Mouse (Mus musculus) CD8-positive naive resting alpha-beta T cell, adult 2 months (primary cell): Measurements from ENCODE around the gene 1520401A03Rik.
A peak's percentile ranks its signal among the peaks of the same experiment; 100 is the strongest.

Source experiments
- DNase-seq, 2 experiments: peaks; one replicate each; pipeline ENCODE4 v3.0.0; 2022; ENCODE audit warnings: low read depth in 2 of 2, low spot score in 2 of 2

Gene 1520401A03Rik

DNA sequence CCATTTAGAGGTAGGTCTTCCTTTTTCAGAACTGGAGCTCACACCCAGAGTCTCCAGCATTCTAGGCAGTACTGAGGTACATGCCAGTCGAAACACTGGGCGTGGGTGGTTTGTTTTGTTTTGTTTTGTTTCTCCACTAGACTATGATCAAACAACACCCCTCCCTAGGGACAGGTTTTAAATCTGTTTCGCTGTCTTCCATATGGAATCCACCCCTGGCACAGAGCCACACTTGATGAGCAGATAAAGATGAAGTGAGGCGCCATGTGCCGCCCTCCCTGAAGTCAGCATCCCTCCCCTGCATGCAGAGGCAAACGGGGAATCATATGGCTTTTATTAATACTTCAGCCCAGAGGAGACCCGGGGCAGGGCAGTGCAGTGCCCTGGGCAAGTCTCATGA lies 17.8 kb downstream of the 1520401A03Rik start:
- DNase-seq = no peak

DNA sequence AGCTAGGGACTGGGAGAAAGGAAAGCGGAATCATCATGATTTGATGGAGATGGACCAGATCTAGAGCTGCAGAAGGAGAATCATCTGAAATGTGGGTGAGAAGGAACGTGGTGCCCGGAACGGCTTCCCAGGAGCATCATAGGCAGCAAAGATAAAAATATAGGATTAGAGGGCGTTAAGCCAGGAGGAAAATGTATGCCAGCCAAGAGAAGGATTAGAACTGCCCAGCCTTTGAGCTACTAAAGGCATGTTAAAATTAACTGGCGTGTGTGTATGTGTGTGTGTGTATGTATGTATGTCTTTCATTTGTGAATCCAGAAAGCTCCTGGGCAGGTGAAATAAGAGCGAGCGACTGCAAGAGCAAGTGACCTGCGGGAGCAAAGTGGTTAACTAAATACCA lies 19.3 kb downstream of the 1520401A03Rik start:
- no peak for DNase-seq

DNA sequence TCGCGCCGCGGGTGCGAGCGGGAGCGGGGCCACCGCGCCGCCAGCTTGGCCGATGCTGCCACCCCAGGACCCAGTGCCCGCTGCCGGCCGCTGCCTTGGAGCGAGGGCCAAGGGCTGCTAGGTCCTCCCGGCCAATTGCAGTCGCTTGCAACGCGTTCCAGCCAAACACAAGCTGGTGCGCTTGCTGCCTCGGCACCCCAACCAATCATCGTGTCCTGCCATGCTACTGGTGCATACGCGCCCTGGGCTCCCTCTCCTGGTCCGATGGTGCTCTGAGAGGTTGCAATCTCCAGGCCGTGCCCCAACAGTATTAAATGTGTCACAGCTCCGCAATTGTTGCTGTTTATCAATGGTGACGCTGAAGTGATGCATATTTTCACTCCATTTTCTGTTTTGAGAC lies 22.5 kb downstream of the 1520401A03Rik start:
- DNase-seq = peak; percentile 71 to 80

DNA sequence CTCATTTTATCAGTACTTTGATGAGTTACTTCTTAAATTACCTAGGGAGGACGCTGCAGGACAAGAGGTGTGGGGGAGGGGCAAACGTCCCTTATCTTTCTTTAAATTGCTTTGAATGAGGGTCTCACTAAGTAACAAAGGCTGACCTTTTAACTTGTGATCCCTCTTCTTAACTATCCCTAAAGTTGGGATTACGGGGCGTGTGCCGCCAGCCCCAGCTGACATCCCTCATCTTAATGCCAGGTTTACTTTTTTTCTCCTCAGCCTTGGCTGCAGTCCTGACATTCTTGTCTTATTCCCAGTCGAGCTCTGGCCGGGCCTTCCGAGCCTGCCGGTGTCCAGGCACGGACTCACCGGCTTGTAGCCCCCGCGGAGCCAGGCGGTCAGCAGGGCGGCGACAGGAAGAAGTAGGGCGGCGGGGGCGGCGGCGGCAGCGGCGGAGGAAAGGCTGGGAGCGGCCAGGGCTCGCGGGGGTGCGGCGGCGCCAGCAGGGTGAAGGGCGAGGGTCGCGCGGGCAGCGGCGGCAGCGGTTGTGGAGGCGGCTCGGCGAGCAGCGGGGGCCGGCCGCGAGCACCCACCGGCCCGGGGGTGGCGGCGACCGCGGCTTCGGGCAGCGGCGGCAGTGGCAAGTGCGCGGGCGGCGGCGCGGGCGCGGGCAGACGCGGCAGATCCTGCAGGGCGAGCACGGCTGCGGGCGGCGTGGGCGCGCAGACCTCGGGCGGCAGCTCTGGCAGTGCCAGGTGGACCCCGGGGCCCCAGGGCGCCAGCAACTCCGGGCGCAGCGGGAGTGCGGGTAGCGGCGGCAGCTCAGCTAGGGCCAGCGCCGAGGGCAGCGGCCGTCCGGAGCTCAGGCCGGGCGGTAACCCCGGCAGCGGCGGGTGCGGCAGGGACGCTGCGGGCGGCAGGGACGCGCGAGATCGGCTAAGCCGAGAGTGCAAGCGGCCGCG lies 23.2 kb downstream of the 1520401A03Rik start:
- DNase-seq = no peak

DNA sequence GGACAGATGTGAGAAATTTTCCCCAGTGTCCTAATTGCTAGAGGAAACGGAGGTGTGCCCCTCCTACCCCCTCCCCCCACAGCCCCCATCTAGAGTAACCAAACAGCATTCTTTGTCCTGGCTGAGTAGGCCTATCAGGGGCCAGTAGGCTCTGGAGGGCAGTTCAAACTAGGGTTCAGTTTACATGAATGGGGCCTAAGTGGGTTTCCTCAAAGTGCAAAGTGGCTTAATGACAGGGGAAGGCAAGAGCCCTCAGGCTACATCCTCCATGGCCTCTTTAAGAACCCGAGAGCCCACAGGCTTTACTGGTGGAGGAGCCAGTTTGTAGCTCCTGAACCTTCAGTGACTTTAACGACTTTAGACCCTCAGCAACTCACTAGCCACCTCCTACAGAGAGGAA lies 26.8 kb downstream of the 1520401A03Rik start:
- no peak for DNase-seq

DNA sequence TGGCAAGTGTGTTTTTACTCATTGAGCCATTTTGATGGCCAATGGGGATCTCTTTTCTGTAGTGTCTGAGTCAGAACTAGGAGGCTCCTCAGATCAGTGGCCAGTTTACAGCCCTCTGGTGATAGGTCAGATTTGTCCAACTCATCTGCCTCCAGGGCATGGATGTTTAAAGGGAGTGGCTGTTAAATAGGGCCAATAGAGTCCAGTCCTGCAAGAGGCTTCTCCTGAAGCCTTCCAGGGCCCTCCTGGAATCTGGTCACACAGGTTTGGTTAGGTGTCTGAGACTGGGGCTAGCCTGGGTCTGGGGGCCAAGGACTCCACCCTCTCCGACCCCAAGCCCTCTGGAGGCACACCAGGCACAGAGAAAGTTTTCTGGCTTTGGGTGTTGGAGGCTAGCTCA lies 28.1 kb downstream of the 1520401A03Rik start:
- DNase-seq = no peak

DNA sequence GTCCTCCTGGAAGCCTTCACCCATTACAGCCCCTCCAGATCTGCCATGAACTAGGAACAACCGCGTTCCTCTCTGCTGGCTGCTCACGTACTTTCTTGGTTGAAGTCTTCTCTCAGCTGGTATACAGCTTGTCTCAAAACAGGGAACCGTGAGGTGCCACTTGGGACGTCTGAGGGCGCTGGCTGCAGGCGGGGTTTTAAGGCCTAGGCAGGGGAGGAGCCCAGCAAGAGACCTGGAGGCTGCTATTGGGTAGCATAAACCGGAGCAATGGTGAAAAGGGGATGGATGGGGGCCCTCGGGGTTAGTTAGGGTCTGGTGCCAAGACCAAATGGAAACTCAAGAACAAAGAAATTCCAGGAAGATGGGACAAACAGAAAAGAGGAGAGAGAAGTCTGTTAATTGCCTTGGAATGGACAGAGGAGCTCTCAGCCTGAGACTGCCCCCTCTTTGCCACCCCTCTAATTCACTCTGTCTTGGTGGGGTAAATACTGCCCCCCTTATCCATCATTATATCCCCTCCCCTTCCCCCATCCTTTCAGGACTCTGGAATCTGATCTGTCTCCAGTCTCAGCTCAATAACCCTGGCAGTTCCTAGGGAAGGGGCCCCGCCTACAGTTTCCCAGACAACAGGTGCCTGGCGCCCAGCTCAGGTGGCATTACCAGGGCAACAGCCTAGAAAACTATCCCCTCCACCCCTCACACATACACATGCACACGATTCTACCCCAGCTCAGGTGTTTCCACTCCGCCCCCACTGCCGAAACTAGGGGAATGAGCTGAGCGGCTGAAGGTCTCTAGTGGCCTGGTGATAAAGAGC lies 38.5 kb downstream of the 1520401A03Rik start, which contains the start of gene Cldn9:
Gene Cldn9, minus strand, starts transcription at position 171 of the 817 bp plus-strand sequence.
- DNase-seq = no peak

DNA sequence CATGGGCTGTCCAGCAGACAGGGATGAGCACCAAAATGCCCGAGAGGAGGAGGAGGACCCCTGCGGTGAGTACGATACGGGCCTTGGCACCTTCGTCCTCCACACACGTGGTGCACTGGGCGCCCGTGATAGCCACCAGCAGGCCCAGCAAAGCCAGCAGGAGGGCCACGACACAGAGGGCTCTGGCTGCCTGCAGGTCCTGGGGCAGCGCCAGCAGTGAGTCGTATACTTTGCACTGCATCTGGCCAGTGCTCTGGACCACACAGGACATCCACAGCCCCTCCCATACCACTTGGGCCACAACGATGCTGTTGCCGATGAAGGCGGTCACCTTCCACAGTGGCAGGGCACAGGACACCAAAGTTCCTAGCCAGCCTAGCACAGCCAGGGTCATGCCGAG lies 39.4 kb downstream of the 1520401A03Rik start:
- DNase-seq = no peak

DNA sequence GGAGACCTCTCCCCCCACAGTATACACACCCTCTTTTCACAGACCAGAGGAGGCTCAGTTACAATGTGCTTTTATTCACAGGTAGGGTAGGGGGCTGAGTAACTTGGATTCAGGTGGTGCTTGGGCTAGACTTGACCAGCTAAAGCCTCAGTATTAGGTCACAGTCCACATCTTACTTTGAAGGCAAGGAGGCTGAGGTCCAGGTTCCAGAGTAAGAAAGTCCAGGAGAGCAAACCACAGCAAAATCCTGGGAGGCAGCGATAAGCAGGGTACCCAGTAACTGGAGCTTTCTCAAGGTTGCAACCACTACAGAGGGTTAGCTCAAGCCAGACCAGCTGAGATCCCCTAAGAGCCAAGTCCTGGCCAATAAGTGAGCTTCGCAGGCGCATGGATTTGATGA lies 40.1 kb downstream of the 1520401A03Rik start:
- DNase-seq = no peak

DNA sequence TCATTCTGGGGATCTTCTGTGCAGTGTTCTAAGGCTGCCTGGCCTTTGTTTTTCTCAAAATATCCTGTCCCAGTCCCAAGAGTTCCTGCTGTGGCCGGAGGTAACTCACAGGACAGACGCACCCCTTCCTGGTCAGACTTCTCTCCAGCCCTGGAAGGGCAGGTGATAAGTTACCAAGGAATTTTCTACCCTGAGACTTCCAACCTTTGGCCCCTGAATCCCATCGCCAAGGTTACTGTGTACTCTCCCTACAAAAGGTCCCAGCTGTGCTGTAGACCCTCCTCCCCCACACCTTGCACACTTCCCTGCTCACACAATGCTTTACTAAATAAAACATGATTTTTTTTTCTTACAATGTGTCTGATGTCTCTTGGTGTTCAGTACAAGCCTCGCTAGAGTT lies 40.5 kb downstream of the 1520401A03Rik start:
- DNase-seq = no peak

DNA sequence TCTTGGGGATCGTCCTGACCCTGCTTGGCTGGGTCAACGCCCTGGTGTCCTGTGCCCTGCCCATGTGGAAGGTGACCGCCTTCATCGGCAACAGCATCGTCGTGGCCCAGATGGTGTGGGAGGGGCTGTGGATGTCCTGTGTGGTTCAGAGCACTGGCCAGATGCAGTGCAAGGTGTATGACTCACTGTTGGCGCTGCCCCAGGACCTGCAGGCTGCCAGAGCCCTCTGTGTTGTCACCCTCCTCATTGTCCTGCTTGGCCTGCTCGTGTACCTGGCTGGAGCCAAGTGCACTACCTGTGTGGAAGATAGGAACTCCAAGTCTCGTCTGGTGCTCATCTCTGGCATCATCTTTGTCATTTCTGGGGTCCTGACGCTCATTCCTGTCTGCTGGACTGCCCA lies 41.5 kb downstream of the 1520401A03Rik start:
- DNase-seq = no peak

DNA sequence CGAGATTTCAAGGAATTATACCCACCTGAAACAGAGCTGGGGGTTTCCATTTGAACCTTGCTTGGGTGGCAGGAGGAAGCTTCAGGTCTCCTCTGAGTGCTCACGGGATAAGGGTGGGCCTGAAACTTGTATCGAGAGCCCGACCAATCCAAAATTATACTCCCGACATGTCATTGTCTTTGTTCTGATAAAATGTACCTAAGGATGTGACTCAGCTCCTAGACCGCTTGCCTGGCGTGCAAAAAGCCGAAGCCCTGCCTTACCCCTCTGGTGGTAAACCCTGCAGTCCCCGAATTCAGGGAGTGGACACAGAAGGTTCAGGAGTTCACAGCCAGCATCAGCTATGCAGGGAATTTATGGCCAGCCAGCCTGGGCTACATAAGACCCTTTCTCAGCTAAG lies 42.2 kb downstream of the 1520401A03Rik start:
- DNase-seq = no peak

DNA sequence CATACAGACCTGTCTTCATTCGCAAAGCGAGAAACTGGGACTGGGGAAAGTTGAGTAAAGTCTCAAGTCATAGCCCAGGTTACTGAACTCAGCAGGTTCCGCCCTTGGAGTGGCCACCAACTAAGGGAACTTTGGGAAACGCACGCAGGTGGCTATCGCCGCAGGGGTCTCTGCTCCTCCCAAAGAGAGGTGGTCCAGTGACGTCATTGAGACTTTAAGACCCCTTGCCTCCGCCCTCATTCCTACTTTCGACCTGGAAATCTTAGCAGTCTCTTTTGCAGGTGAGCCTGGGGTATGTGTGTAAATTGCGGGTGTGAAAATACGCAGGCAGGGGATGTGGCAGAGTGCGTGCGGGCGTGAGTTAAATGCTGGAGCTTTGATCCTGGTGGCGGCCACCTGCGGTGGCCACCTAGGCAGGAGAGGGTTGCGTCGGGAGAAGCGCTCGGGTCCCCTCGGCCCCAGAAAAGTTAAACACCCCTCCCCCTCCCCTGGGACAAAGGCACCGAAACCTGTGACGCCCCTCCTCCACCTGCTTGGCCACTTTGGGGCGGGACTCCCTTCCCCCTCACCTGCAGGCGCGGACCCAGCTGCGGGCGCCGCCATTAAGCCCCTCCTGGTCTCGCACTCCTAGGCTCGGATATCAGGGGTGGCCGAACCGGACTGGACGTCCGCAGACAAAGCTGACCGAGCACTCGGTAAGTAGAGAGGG lies 43.3 kb downstream of the 1520401A03Rik start, which contains the start of gene Cldn6:
Gene Cldn6, plus strand, starts transcription at position 123 of the 709 bp plus-strand sequence.
- no peak for DNase-seq

DNA sequence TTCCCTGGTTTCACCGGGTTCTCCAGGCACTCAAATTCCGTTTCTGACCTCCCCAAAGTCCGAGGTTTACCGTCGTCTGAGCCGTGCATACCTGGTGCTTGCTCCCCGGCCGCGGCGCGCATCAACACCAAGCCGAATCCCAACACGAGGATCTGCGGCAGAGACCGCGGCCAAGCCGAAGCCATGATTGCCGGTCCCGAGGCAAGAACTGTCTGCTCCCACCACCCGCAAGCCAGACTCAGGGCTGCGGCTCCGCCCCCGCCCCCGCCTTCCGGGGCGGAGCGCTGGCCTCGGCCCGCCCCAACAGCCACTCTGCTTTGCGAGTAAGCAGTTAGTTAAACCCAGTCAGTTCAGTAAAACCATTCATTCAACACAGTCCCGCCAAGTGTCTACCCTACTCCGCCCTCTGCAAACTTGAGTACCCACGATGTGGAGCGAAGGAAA lies 45.3 kb downstream of the 1520401A03Rik start, which contains the start of gene Tnfrsf12a:
Gene Tnfrsf12a, minus strand, starts transcription at position 233 of the 444 bp plus-strand sequence.
- DNase-seq = peak; percentile 81 to 86

DNA sequence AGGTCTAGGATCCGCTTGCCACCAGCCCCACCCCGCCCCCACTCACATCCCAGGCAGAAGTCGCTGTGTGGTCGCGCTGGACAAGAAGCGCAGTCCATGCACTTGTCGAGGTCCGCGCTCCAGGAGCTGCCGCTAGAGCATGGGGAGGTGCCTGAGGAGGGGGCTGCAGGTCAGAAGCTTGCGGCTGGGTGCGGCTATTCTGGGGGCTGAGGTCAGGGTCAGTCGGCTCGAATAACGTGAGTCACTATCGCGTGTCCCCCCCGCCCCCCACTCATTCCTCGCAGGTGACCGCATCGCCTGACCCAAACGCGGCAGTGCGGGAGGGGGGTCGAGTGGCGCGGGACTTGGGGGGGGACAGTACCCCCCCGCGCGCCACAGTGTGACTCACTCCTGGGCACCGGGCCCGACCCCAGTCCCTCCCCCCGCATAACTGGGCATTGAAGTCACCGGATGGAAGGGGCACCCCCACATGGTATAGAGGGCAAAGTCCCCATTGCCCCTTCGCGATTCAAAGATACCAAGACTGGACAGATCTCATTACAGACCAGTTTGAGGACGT lies 46.0 kb downstream of the 1520401A03Rik start:
- peak in 1 of 2 experiments; percentile 26 for DNase-seq

DNA sequence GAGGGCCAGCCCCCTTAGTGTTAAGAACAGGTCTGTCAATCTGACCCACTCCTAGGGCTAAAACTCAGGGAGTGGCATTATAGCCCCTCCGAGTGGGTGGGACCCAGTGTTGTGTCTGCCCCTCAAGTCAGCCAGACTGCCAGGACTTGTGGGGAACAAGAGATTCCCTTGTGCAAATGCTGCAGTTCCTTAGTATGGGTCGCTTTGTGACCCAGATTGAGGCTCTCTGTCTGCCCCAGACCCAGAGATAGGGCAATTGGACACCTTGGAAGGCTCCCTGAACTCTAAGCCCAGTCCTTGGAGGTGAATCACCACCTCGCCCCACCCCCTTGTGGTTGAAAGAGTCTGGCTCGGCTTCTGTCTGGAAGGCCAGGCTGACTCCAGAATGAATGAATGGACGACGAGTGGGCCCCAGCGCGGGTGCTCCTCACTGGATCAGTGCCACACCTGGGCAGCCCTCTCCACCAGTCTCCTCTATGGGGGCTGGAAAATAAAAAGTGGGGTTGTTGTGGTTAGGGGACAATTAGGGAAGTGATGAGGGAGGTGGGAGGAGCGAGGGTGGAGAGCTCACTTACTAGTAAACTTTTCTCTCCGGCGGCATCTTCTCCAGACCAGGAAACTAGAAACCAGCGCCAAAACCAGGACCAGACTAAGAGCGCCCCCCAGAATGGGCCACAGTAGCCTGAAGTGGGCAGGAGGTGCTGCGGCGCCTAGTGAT lies 46.9 kb downstream of the 1520401A03Rik start:
- no peak for DNase-seq

DNA sequence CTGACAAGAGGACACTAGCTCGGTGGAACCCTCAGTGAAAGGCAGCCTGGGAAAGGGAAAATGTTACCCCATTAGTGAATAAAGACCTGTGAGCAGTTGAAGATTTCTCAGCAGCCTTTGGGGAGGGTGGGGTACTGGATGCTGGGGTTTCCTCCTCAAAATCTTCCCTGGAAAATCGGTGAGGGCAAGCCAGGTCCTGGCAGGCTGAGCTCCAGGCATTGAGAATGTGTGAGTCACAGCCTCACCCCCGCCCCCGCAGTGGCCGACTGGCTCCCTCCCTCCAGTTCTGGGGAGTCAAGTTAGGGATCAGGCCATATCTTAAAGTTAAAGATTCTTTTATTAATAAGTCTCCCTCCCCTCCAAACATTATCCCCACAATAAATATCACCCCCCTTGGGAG lies 47.5 kb downstream of the 1520401A03Rik start:
- no peak for DNase-seq

DNA sequence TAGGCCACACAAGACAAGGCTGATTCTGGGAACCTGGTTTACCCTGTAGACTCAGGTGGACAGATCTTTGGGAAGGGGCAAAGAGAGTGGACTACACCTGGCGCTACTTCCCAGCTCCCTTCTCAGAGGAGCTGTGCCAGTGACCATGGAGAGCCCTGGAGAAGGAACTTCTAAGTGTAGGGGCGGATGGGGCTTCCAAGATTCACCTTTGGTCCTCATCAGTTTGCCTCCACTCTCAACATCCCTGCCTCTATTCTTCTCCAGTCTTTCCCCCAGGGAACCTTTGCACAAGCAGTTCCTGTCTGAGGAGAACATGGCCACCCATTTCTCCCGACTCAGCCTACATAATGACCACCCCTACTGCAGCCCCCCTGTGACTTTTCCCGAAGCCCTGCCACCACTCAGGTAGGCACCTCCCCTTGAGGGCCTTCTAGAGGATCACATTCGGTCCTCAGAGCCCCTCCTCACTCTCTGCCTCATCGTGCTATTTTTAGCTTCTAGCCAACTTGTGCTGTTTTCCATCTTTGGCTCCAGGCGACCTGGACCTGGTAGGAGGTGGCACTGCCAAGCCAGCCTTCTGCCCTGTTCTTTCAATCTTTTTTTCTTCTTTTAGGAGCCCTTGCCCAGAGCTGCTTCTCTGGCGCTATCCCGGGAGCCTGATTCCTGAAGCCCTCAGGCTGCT lies 48.2 kb downstream of the 1520401A03Rik start:
- DNase-seq = no peak

DNA sequence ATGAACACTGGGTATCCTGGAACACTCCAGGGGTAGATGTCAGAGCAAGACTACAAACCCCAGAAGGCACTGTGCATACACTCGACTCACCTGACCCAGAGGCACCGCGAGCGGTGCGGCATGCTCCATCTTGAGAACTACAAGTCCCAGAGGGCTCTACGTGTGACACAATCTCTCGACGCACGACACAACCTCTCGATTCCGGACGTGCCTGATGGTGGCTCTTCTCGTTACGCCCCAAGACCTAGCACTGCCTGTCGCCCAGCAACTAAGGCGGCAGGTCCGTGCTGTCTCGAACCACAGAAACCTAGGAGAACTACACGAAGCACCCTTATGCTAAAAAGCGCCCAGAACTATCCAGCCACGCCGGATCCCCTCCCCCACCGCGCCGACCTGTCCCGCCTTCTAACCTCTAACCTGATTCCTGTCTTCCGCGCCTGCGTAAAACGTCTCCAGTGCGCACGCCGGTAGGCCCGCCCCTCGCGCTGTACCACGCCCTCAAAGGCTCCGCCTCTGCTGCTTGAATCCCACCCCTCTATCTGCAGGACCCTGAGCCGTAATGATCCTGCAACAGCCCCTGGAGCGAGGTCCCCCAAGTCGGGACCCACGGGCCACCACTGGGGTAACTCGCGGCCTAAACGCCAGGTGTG lies 49.0 kb downstream of the 1520401A03Rik start, which contains the start of the genes Hcfc1r1 and Thoc6:
Gene Hcfc1r1, plus strand, starts transcription at position 173 of the 650 bp plus-strand sequence.
Gene Thoc6, minus strand, starts transcription at position 459 of the 650 bp plus-strand sequence.
- DNase-seq = peak; percentile 79 to 89
